Mouse (Mus musculus) CD4-positive, CD25-positive, alpha-beta regulatory T cell (primary cell): ENCODE measurements around the gene Tinf2. TPM values are rescaled to one million over a fixed set of nuclear protein-coding genes. Genes with fewer than 3 reads are reported as not detected.

Source experiments
- polyA plus RNA-seq: library from polyadenylated mRNA; unstranded; fragments of 100-300 nt; shearing (Covaris generic); gene quantifications from one replicate; pipeline ENCODE4 v1.2.1, GENCODE M21; 2017

Gene Tinf2
- polyA plus RNA-seq: 69.1 TPM

DNA sequence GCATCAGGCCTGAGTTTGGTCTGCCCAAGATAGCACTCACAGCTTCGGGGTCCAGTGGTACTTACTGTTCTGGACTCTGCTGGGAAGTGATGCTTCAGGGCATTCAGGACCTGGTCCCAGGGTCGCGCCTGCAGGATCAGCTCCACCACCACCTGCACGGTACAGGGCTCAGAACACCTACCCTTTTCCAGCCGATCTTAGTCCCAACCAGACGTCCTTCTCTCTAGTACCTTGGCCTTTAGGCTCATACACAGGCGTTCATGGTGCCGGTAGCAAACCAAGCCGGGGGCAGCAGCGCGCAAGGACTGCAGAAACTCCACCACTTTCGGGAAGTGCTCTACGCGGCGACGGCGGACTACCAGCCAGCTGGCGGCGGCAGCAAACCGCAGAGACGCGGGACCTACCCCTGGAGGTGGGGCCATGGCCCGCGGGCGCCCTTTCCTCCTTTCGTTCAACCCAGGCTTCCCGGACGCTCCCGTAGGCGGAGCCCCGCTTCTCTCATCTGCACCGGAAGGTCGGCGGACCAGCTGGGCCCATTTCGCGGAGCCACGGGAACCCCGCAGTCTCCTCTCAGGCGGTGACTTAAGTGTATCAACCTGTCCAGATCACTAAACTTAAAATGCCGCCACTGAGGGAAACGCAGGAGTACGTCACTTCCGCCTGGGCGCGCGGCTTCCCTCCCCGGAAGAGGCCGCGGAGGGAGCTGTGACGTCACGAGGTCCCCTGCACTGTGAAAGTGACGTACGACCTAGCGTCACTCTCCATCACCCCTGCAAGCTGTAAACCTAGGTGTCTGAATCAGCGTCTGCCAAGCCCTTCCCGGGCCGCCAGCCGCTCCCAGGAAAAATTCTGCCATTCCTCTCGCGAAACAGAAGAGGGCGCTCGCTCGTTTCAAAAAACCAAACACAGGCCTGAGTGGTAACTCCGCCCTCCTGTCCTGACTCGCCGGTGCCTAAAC is at the start of gene Tinf2:
Tinf2 (minus strand) TSS at position 661 of the 958 bp plus-strand sequence.

DNA sequence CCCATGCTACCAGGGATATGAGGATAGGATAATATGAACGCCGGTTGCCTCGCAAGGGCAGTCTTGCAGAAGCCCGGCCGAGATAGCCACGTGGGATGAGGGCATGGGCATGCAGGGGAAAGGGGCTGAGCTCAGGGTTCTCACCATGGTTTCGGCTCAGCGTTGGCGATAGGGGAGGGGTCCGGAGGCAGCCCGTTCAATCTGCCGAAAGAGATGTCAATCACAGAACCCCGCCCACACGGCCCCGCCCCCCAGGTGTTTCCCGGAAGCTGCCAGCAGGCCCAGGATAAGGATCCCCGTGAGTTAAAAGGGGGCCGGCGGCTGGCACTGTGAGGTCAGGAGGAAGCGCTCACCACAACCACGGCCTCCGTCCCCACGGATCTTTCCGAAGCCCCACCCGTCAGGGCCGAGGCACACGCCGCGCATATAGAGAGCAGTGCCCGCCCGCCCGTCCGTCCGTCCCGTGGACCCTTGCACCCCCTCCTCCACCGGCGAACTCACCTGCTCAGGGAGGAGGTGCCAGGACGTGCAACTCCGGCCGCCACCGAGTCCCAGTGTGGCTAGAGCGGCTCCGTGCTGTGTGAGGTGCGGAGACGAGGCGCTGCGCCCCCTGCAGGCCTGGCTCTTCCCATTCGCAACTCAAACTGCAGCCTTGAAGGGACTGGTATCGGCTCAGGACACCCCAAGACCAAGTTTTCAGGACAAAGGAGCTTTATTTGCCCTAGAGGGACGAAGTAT is 40.2 kb upstream of the Tinf2 start, which contains the start of gene Rabggta:
Rabggta (minus strand) TSS at position 564 of the 738 bp plus-strand sequence.

DNA sequence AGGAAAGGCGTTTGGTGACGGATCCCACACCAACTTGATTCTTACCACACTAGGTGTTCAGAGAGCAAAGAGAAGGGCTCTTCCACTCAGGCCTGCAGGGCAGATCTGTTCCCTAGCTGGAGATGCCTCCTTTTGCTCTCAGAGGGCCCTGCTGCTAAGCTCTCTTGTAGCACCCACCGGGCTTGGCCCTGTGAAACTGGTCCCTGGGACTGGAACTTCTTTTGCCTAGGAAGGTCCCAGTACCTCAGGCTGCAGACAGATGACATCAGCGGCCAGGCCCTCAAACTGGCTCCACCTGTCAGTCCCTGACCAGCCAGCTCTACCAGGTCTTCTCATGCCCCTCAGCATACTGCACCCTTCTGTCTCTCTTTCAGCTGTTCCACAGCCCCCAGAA is 32.1 kb upstream of the Tinf2 start, which contains the start of gene Tgm1:
Tgm1 (minus strand) TSS at position 198 of the 394 bp plus-strand sequence.

DNA sequence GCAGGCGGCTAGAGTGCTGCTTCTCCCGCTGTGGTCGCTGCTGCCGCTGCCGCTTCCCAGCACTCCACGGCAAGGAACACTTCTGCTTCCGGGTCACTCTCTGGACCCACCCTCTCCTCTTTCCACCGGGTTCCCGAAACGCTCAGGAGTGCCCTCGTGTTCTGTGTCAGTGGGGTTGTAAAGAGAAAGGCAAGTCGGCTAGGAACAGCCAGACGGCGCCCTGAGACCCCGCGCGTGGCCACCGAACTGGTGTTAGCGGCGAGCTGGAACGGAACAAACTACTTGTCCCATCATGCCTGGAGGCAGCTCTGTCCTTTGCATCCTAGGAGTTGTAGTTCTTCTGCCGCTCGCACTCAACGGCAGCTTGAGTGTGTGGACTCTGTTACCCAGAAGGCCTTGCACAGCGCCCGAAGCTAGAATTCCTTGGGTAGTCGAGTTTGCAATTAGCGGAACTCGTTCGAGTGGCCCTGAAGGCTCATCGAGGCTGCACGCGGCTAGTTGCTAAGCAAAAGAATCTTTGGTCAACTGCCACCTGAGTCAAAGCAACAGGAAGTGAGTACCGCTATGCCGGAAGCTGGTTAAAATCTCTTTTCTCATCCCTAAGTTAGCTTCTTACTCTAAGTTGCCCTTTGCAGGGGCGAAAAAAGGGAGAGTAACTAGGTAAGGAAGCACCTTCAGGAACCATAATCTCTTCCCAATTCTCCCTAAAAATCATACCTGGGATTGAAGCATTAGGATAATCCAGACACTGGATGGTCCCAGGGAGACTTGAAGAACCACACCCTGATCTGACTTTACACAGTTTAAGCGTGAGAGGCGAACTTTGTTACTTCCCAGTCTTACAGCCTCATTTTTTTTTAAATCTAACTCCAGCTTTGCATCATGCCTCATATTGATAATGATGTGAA is 9.5 kb downstream of the Tinf2 start, which contains the start of the genes Gmpr2 and Nedd8:
Gmpr2 (plus strand) TSS at position 109 of the 908 bp plus-strand sequence.
Nedd8 (minus strand) TSS at position 292 of the 908 bp plus-strand sequence.

GRCm38 (mm10) chr14:55659960-55660573 is 21.6 kb downstream of the Tinf2 start, which contains the start of gene Mdp1:
TSS of gene Mdp1 (minus strand) at chr14:55660508.

GRCm38 (mm10) chr14:55649884-55650283 is 31.7 kb downstream of the Tinf2 start, which contains the start of gene Tssk4:
TSS of gene Tssk4 (plus strand) at chr14:55650184.

DNA sequence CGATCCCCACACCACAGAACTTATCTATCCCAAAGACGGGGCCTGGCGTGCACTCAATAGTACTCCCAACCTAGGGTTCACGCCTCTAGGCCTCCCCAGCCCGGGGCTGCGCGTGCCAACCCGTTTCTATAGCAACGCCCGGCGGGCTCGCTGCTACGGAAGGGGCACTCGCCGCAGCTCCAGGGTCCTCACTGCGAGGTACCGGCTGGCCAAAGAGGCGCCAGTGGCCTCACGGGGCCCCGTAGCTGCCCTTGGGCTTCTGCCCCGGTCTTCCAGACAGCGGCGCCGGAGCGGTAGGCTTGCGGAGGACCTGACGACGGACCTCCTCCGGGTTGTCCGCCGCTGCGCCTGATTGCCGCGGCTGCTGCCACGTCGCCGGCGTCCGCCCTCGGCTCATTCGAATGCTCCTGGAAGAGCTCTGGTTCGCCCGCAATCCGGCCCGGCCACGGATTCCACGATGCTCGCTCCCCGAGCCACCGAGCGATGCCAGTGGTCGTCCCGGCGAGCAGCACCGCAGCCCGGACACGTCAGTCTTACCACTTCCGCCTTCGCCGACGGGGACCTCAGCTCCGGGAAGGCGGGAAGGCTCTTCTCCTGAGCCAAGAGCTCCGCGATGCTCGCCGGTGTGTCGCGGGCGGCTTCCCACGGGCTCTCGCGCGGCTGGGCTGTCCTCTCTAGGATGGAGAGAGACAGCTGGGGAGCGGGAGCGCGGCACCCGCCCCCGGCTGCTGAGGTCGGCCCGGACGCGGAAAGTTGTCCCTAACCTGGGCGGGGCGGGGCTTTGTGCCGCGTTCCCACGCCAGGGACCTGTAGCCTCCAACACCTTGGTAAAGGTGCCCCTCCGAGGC is 38.3 kb downstream of the Tinf2 start, which contains the start of gene Tm9sf1:
Tm9sf1 (minus strand) TSS at position 747 of the 848 bp plus-strand sequence.

DNA sequence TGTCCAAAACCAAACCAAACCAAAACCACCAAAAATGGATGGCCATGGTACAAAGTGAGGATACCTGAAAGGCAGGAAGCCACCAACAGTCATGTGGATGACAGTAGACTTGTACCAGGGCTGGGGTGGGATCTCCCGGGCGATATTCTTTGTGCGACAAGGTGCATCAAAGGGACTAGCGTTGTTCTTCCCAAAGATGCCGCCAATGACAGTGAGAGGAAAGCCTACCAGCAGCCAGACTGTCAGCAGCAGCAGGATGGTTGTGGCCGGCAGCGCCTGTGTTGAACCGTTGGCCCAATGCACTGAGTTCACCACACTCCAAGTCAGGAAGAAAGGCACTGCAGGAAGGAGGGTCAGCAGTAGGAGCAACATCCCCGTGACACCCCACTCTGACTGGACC is 43.8 kb downstream of the Tinf2 start, which contains the start of gene Gm49378:
Gm49378 (minus strand) TSS at position 101 of the 400 bp plus-strand sequence.

DNA sequence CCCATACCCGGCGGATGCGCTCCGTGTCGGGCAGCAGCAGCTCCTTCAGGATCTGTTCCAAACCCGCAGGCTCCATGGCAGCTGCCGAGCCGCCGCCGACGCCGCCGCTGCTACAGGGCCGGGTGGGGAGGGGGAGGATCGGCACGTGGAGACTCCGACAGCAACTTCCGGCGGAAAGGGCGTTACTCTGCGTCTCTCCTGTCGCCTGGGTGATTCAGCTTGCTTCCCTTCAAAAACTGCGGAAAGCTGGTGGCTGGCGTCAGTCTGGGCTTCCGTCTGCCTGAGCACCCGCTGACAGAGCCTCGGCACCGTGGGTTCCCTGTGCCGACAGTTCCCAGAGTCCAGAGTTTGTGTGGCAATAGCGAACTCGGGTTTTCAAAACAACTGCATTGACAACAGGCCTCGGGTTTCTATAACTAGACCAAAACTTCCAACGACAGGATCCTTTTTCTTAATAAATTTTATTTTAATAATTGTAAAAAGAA is 46.1 kb downstream of the Tinf2 start, which contains the start of gene Ipo4:
Ipo4 (minus strand) TSS at position 435 of the 485 bp plus-strand sequence.

Other genes with a start within 250 kb of the Tinf2 start
- gene Dhrs4, start 203.1 kb downstream of the Tinf2 start, polyA plus RNA-seq: 37.4 TPM
- gene Carmil3, start 191.2 kb downstream of the Tinf2 start, polyA plus RNA-seq: 0.60 TPM
- 0.05 TPM for gene Cpne6, start 171.4 kb downstream of the Tinf2 start, polyA plus RNA-seq
- gene Nrl, start 156.8 kb downstream of the Tinf2 start, polyA plus RNA-seq: 0.08 TPM
- gene Pck2, start 141.6 kb downstream of the Tinf2 start, polyA plus RNA-seq: 30.9 TPM
- gene Dcaf11, start 121.8 kb downstream of the Tinf2 start, polyA plus RNA-seq: 139 TPM
- gene A730061H03Rik, start 121.4 kb downstream of the Tinf2 start, polyA plus RNA-seq: 4.4 TPM
- not detected for gene Fitm1, start 106.2 kb downstream of the Tinf2 start, polyA plus RNA-seq
- gene Psme1, start 103.7 kb downstream of the Tinf2 start, polyA plus RNA-seq: 1,061 TPM
- 41.4 TPM for gene Emc9, start 96.5 kb downstream of the Tinf2 start, polyA plus RNA-seq
- gene Psme2, start 90.7 kb downstream of the Tinf2 start, polyA plus RNA-seq: 694 TPM
- gene Rnf31, start 90.1 kb downstream of the Tinf2 start, polyA plus RNA-seq: 64.2 TPM
- 196 TPM for gene Irf9, start 78.2 kb downstream of the Tinf2 start, polyA plus RNA-seq
- 9.6 TPM for gene Rec8, start 63.8 kb downstream of the Tinf2 start, polyA plus RNA-seq
- 70.3 TPM for gene Ipo4, start 45.9 kb downstream of the Tinf2 start, polyA plus RNA-seq
- gene Gm49378, start 43.9 kb downstream of the Tinf2 start, polyA plus RNA-seq: 1.3 TPM
- gene Tm9sf1, start 38.0 kb downstream of the Tinf2 start, polyA plus RNA-seq: 83.6 TPM
- gene Tssk4, start 31.6 kb downstream of the Tinf2 start, polyA plus RNA-seq: 2.1 TPM
- 111 TPM for gene Mdp1, start 21.3 kb downstream of the Tinf2 start, polyA plus RNA-seq
- gene Gmpr2, start 9.9 kb downstream of the Tinf2 start, polyA plus RNA-seq: 50.7 TPM
- 388 TPM for gene Nedd8, start 9.7 kb downstream of the Tinf2 start, polyA plus RNA-seq
- gene Tgm1, start 32.1 kb upstream of the Tinf2 start, polyA plus RNA-seq: 0.47 TPM
- 75.9 TPM for gene Rabggta, start 40.4 kb upstream of the Tinf2 start, polyA plus RNA-seq
- 36.0 TPM for gene Dhrs1, start 63.9 kb upstream of the Tinf2 start, polyA plus RNA-seq
- 51.0 TPM for gene Nop9, start 63.9 kb upstream of the Tinf2 start, polyA plus RNA-seq
- gene Cideb, start 76.6 kb upstream of the Tinf2 start, polyA plus RNA-seq: not detected
- gene Ltb4r2, start 79.6 kb upstream of the Tinf2 start, polyA plus RNA-seq: 0.07 TPM
- gene Ltb4r1, start 84.1 kb upstream of the Tinf2 start, polyA plus RNA-seq: 1.9 TPM
- gene Adcy4, start 102.3 kb upstream of the Tinf2 start, polyA plus RNA-seq: 0.32 TPM
- 67.6 TPM for gene Ripk3, start 107.0 kb upstream of the Tinf2 start, polyA plus RNA-seq
- not detected for gene Nfatc4, start 141.3 kb upstream of the Tinf2 start, polyA plus RNA-seq
- gene Nynrin, start 172.2 kb upstream of the Tinf2 start, polyA plus RNA-seq: 1.2 TPM
- 0.20 TPM for gene Cbln3, start 202.6 kb upstream of the Tinf2 start, polyA plus RNA-seq
- 63.7 TPM for gene Khnyn, start 203.1 kb upstream of the Tinf2 start, polyA plus RNA-seq
- 73.6 TPM for gene Sdr39u1, start 218.5 kb upstream of the Tinf2 start, polyA plus RNA-seq